In the genomic region with DNA sequence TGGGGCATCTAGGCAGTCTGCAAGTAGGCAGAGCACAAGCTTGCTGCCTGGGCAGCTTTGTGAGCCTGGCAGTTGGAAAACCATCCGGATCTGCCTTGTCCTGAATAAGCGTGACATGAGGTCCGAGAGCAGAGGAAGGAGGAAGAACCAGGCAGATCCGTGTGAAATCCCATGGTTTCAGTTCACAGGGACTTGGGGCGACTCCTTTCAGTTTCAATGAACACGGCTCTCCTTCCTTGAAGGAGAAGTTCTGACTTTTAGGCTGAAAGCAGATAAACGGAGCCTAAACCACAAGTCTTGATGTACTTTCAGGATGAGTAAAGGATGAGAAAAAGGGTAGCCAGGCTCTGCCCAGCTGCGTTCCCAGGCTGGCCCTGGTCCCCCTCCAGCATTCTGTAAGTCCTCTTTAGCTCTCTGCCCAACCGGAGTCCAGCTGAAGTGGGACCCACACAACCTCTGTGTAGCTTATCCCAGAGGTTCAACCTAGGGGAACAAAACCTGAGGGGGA, we compare ENCODE assay signal across 27 mouse cellular contexts.
A peak's percentile ranks its signal among the peaks of the same experiment; 100 is the strongest.
DNase-seq lines count a peak whose midpoint lies in the region; ATAC-seq and TF ChIP-seq lines count a peak whose summit lies in the region.
"Had no signal": no experiment of that assay in that cellular context is flagged by ENCODE, and none has a peak within 500 bp of the region (broad histone marks: within the 10 kb centered on the region; RNA-seq: fewer than 3 reads in every experiment).

No protein-coding gene starts in this region.

- no peak overlapping the region for H3K4me2 ChIP-seq in stomach, postnatal 0 days (replicated peaks; ENCODE audit: low read depth)
- H3K4me2 ChIP-seq: forebrain, embryonic 13.5 days; heart, embryonic 13.5 days; hindbrain, embryonic 14.5 days had no signal

- no peak for TF ChIP-seq EP300 in stomach, postnatal 0 days (optimal IDR thresholded peaks at IDR 0.05)

- no peak for TF ChIP-seq POLR2A in small intestine, adult 2 months (IDR thresholded peaks at IDR 0.05; ENCODE audit: low read depth, low read length)

- H3K27me3 ChIP-seq in limb, embryonic 10.5 days (ENCODE audit: low read depth, poor library complexity, severe bottlenecking): 0 out of 2 replicates have a peak, but pooled peaks cover 5% of the 10 kb centered on the region
- H3K27me3 ChIP-seq in small intestine, adult 2 months (ENCODE audit: control insufficient read depth, insufficient read depth, low read length): no peaks in the 10 kb centered on the region
- H3K27me3 ChIP-seq in stomach, postnatal 0 days (ENCODE audit: control insufficient read depth, insufficient read depth, low read length): no peaks in the 10 kb centered on the region
- H3K27me3 ChIP-seq: forebrain, embryonic 13.5 days; heart, embryonic 13.5 days had no signal

- DNase-seq in A20 (ENCODE audit: low read depth, low spot score): peak; percentile 31
- no peak for DNase-seq in limb, embryonic 10.5 days (ENCODE audit: low spot score)
- no peak for DNase-seq in urinary bladder, postnatal 14 days (ENCODE audit: low spot score)
- DNase-seq in stomach, postnatal 0 days (ENCODE audit: low spot score): no peak
- no peak for DNase-seq in lung, postnatal 10 days
- DNase-seq: adrenal gland, adult 8-10 months; adrenal gland, postnatal 25 days; cerebellum, adult 11-12 months; cerebellum, adult 8-10 months; cerebellum, postnatal 10 days; cerebellum, postnatal 36 days; gastrocnemius, adult 2 months; gastrocnemius, postnatal 14 days; heart, adult 2 months; heart, postnatal 14 days; heart, postnatal 4 days had no signal

- H3K9me3 ChIP-seq in limb, embryonic 10.5 days (replicated peaks): no peaks in the 10 kb centered on the region
- no peaks in the 10 kb centered on the region for H3K9me3 ChIP-seq in stomach, postnatal 0 days (ENCODE audit: control insufficient read depth, low read length)
- H3K9me3 ChIP-seq: forebrain, embryonic 10.5 days; forebrain, embryonic 13.5 days; heart, embryonic 10.5 days; heart, embryonic 13.5 days had no signal

- H3K4me3 ChIP-seq in limb, embryonic 10.5 days: no peak overlapping the region
- no peak overlapping the region for H3K4me3 ChIP-seq in small intestine, adult 2 months (ENCODE audit: low read depth, low read length)
- H3K4me3 ChIP-seq in stomach, postnatal 0 days (ENCODE audit: low read depth, low read length): no peak overlapping the region
- H3K4me3 ChIP-seq: forebrain, embryonic 10.5 days; forebrain, embryonic 13.5 days; gastrocnemius, adult 2 months; heart, adult 2 months; heart, embryonic 10.5 days; heart, embryonic 13.5 days had no signal

- TF ChIP-seq CTCF in small intestine, adult 2 months (IDR thresholded peaks at IDR 0.05; ENCODE audit: extremely low read depth, insufficient read length, insufficient replicate concordance, low read depth, low read length): no peak
- TF ChIP-seq CTCF in stomach, postnatal 0 days (IDR thresholded peaks at IDR 0.05; ENCODE audit: low read depth): no peak

- WGBS in limb, embryonic 10.5 days: 92% methylated on average over 9 of the region's 9 CpGs
- WGBS in small intestine, adult 2 months: 75% methylated on average over 9 of the region's 9 CpGs
- 87% methylated on average over 9 of the region's 9 CpGs for WGBS in stomach, postnatal 0 days

- H3K9ac ChIP-seq in stomach, postnatal 0 days (ENCODE audit: low read length): no peak overlapping the region
- H3K9ac ChIP-seq: forebrain, embryonic 13.5 days; heart, embryonic 13.5 days; hindbrain, embryonic 14.5 days had no signal

- H3K4me1 ChIP-seq in limb, embryonic 10.5 days: peaks cover 21% of the 10 kb centered on the region
- peaks cover 3% of the 10 kb centered on the region; the same call in 1 of the 2 replicates for H3K4me1 ChIP-seq in small intestine, adult 2 months (ENCODE audit: control insufficient read depth, insufficient read depth, insufficient read length, low read length)
- H3K4me1 ChIP-seq in stomach, postnatal 0 days (replicated peaks; ENCODE audit: control insufficient read depth, insufficient read depth): no peaks in the 10 kb centered on the region
- H3K4me1 ChIP-seq: forebrain, embryonic 13.5 days had no signal

- no peaks in the 10 kb centered on the region for H3K36me3 ChIP-seq in limb, embryonic 10.5 days
- no peaks in the 10 kb centered on the region for H3K36me3 ChIP-seq in small intestine, adult 2 months (ENCODE audit: control insufficient read depth, insufficient read depth, low read length)
- H3K36me3 ChIP-seq in stomach, postnatal 0 days (ENCODE audit: control insufficient read depth, insufficient read depth, low read length): no peaks in the 10 kb centered on the region
- H3K36me3 ChIP-seq: forebrain, embryonic 10.5 days; heart, embryonic 10.5 days; heart, embryonic 13.5 days had no signal

- peak overlapping the region; percentile 30; the same call in 1 of the 2 replicates for H3K27ac ChIP-seq in limb, embryonic 10.5 days
- H3K27ac ChIP-seq in small intestine, adult 2 months (ENCODE audit: insufficient read depth, low read depth, low read length): peak overlapping the region; percentile 60
- no peak overlapping the region for H3K27ac ChIP-seq in stomach, postnatal 0 days (replicated peaks)
- H3K27ac ChIP-seq: forebrain, embryonic 10.5 days; forebrain, embryonic 13.5 days; gastrocnemius, adult 2 months; heart, adult 2 months; heart, embryonic 10.5 days; heart, embryonic 13.5 days; hindbrain, embryonic 14.5 days; hindbrain, postnatal 0 days had no signal

- 0 out of 2 replicates have a peak, but pooled peaks have one; percentile 5 for ATAC-seq in common myeloid progenitor, adult 5-6 weeks (replicated peaks; ENCODE audit: low read depth, poor library complexity, severe bottlenecking)
- ATAC-seq in stomach, postnatal 0 days (ENCODE audit: low FRiP score, low TSS enrichment): no peak
- ATAC-seq: activated CD4-positive, CD25-positive, alpha-beta regulatory T cell, adult 4 months; CD4-positive, CD25-positive, alpha-beta regulatory T cell, adult 4 months; forebrain, embryonic 13.5 days; forebrain, embryonic 16.5 days; hindbrain, postnatal 0 days had no signal
